Mouse (Mus musculus): ENCODE data around the gene Gramd4. TPM values are rescaled to one million over a fixed set of nuclear protein-coding genes. Genes with fewer than 3 reads are reported as not detected.

Gene Gramd4
- total and polyA plus RNA-seq, 2 experiments from 2014 or later: 16.2 to 35.0 TPM

DNA sequence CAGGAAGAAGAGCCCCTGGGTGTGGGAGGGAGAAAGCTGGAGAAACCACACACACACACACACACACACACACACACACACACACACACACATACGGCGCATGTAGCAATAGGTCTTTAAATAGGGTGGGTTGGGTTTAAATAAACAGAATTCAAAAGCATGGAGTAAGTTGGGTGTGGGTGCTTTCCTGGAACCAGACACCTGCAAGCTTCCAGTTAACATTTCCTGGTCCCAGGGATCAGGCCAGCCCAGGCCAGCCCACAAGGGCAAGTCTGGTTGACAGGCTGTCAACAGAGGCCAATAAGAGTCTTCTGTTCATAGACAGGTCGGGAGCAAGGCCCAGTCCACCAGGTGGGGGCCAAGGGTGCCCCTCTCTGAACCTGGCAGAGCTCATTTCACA lies 21.6 kb upstream of the Gramd4 start:
- H3K27me3 ChIP-seq (ENCODE audit: control insufficient read depth, insufficient read depth, low read length): peaks cover 36% of the 10 kb centered on the region
- peaks cover under 1% of the 10 kb centered on the region; the same call in 1 of the 2 replicates for H3K36me3 ChIP-seq (replicated peaks; ENCODE audit: control insufficient read depth, insufficient read depth, low read length)
- no peak overlapping the region for H3K27ac ChIP-seq (ENCODE audit: low read depth)
- H3K9me3 ChIP-seq (replicated peaks; ENCODE audit: control insufficient read depth, low read length): no peaks in the 10 kb centered on the region
- WGBS: 62% methylated on average over 3 of the region's 3 CpGs
- no peak overlapping the region for H3K4me3 ChIP-seq (ENCODE audit: low read depth, low read length)
- DNase-seq (ENCODE audit: low spot score) (no peak), ATAC-seq (ENCODE audit: insufficient read depth, low read depth) (no peak)
- TF ChIP-seq EP300 (IDR thresholded peaks at IDR 0.05; ENCODE audit: low read depth) (no peak), CTCF (IDR thresholded peaks at IDR 0.05; ENCODE audit: low read depth) (no peak)
- H3K4me2 ChIP-seq (ENCODE audit: low read depth, low read length): no peak overlapping the region
- H3K4me1 ChIP-seq (ENCODE audit: control insufficient read depth, insufficient read depth): no peaks in the 10 kb centered on the region
- no peak overlapping the region for H3K9ac ChIP-seq (replicated peaks; ENCODE audit: low read depth, low read length)

DNA sequence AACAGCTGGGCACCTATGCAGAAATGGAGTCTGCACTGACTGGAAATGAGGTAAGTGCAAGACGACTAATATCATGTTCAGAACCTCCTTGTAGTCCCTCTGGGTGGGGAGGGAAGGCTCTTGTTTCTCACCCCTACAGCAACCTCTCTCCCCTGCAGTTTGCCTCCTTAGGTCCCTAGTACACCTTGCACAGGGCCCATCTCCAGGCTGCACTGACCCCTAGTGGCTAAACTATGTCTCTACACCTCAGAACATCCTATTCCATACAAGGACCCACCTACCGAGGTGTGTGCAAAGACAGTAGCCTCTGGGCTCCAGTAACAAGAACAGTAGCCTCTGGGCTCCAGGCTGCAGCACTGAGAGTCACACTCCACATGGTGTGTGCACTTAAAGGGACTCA lies 18.7 kb upstream of the Gramd4 start:
- no peak overlapping the region for H3K4me3 ChIP-seq (ENCODE audit: low read depth, low read length)
- peaks cover 22% of the 10 kb centered on the region for H3K27me3 ChIP-seq (ENCODE audit: control insufficient read depth, insufficient read depth, low read length)
- WGBS: 0% methylated on average over 2 of the region's 2 CpGs
- no peaks in the 10 kb centered on the region for H3K36me3 ChIP-seq (replicated peaks; ENCODE audit: control insufficient read depth, insufficient read depth, low read length)
- peak; percentile 79 for DNase-seq (ENCODE audit: low spot score)
- ATAC-seq (ENCODE audit: insufficient read depth, low read depth): peak; percentile 58; the same call in 1 of the 2 replicates
- no peak overlapping the region for H3K9ac ChIP-seq (replicated peaks; ENCODE audit: low read depth, low read length)
- H3K4me2 ChIP-seq (ENCODE audit: low read depth, low read length): no peak overlapping the region
- no peaks in the 10 kb centered on the region for H3K4me1 ChIP-seq (ENCODE audit: control insufficient read depth, insufficient read depth)
- no peaks in the 10 kb centered on the region for H3K9me3 ChIP-seq (replicated peaks; ENCODE audit: control insufficient read depth, low read length)
- no peak overlapping the region for H3K27ac ChIP-seq (ENCODE audit: low read depth)
- TF ChIP-seq CTCF (IDR thresholded peaks at IDR 0.05; ENCODE audit: low read depth): peak; percentile 98
- no peak for TF ChIP-seq EP300 (IDR thresholded peaks at IDR 0.05; ENCODE audit: low read depth)

DNA sequence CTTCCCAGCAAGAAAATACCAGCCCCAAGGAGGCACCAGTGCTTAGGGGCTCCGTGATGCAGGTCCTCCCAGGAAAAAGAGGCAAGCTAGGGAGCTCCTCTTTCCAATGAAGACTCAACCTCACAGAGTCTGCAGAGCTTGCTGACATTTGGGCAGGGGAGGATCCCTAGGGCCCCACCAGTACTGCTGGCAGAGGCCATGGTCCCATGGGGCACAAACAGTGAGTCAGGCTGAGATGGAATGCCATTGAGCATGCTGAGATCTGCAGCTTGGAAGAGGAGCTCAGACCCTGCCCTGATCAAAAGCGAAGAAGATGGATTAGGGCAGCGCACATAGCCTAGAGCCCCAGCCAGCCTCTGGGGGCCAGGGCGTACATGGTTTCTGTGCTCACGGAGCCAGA lies 16.1 kb upstream of the Gramd4 start:
- no peaks in the 10 kb centered on the region for H3K9me3 ChIP-seq (replicated peaks; ENCODE audit: control insufficient read depth, low read length)
- no peaks in the 10 kb centered on the region for H3K36me3 ChIP-seq (replicated peaks; ENCODE audit: control insufficient read depth, insufficient read depth, low read length)
- H3K4me3 ChIP-seq (ENCODE audit: low read depth, low read length): no peak overlapping the region
- ATAC-seq (ENCODE audit: insufficient read depth, low read depth): no peak
- TF ChIP-seq CTCF (IDR thresholded peaks at IDR 0.05; ENCODE audit: low read depth) (no peak), EP300 (IDR thresholded peaks at IDR 0.05; ENCODE audit: low read depth) (no peak)
- H3K27me3 ChIP-seq (ENCODE audit: control insufficient read depth, insufficient read depth, low read length): peaks cover 19% of the 10 kb centered on the region
- no peak overlapping the region for H3K9ac ChIP-seq (replicated peaks; ENCODE audit: low read depth, low read length)
- no peak overlapping the region for H3K4me2 ChIP-seq (ENCODE audit: low read depth, low read length)
- H3K27ac ChIP-seq (ENCODE audit: low read depth): no peak overlapping the region
- H3K4me1 ChIP-seq (ENCODE audit: control insufficient read depth, insufficient read depth): no peaks in the 10 kb centered on the region
- DNase-seq (ENCODE audit: low spot score): no peak
- WGBS: 83% methylated on average over 5 of the region's 5 CpGs

DNA sequence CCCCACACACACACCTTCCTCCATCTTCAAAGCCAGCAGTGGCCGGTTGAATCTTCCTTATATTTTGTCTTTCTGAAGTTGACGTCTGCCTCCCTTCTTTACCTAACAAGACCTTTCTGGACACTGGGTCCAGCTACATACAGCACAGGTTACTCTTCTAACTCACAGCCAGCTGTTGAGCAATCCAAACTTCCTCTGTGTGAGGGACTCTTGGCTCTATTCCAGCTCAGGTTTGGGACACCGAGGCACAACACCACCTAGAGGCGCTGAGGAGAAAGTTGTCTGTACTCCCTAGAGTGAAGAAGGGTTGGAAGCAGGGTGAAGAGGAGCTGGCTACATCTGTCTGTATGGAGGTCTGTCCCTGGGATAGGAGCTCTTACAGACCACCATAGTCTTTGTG lies 15.1 kb upstream of the Gramd4 start:
- ATAC-seq (ENCODE audit: insufficient read depth, low read depth) (no peak), DNase-seq (ENCODE audit: low spot score) (no peak)
- Histone ChIP-seq H3K4me1 (ENCODE audit: control insufficient read depth, insufficient read depth) (no peaks in the 10 kb centered on the region), H3K9me3 (replicated peaks; ENCODE audit: control insufficient read depth, low read length) (no peaks in the 10 kb centered on the region), H3K4me2 (ENCODE audit: low read depth, low read length) (no peak overlapping the region), H3K27ac (ENCODE audit: low read depth) (no peak overlapping the region), H3K9ac (replicated peaks; ENCODE audit: low read depth, low read length) (no peak overlapping the region), H3K27me3 (ENCODE audit: control insufficient read depth, insufficient read depth, low read length) (peaks cover 19% of the 10 kb centered on the region), H3K36me3 (replicated peaks; ENCODE audit: control insufficient read depth, insufficient read depth, low read length) (no peaks in the 10 kb centered on the region), H3K4me3 (ENCODE audit: low read depth, low read length) (no peak overlapping the region)
- no peak for TF ChIP-seq EP300 (IDR thresholded peaks at IDR 0.05; ENCODE audit: low read depth)
- peak; percentile 36 for TF ChIP-seq CTCF (IDR thresholded peaks at IDR 0.05; ENCODE audit: low read depth)
- WGBS: 29% methylated on average over 4 of the region's 4 CpGs

DNA sequence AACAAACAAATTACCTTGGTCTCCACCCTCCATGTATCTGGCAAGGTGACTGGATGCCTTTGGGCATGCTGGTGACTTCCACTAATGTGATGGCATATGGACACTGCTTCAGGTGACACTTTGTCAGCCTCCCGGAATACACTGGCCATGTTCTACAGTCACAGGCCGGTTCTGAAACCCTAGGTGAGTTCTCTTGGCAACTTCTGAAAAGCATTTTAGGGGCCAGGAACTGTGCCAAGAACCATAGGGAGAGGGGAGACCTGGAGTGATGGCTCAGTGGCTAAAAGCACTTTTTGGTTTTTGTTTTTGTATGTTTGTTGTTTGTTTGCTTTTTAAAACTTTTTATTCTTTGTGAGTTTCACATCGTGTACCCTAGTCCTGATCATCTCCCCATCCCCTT lies 8.0 kb upstream of the Gramd4 start:
- no peak overlapping the region for H3K4me2 ChIP-seq (ENCODE audit: low read depth, low read length)
- ATAC-seq (ENCODE audit: insufficient read depth, low read depth): no peak
- H3K9me3 ChIP-seq (replicated peaks; ENCODE audit: control insufficient read depth, low read length): no peaks in the 10 kb centered on the region
- TF ChIP-seq CTCF (IDR thresholded peaks at IDR 0.05; ENCODE audit: low read depth) (no peak), EP300 (IDR thresholded peaks at IDR 0.05; ENCODE audit: low read depth) (no peak)
- H3K27ac ChIP-seq (ENCODE audit: low read depth): no peak overlapping the region
- H3K36me3 ChIP-seq (replicated peaks; ENCODE audit: control insufficient read depth, insufficient read depth, low read length): no peaks in the 10 kb centered on the region
- H3K4me3 ChIP-seq (ENCODE audit: low read depth, low read length): no peak overlapping the region
- WGBS: 78% methylated on average over 3 of the region's 3 CpGs
- DNase-seq (ENCODE audit: low spot score): no peak
- H3K27me3 ChIP-seq (ENCODE audit: control insufficient read depth, insufficient read depth, low read length): no peaks in the 10 kb centered on the region
- no peak overlapping the region for H3K9ac ChIP-seq (replicated peaks; ENCODE audit: low read depth, low read length)
- H3K4me1 ChIP-seq (ENCODE audit: control insufficient read depth, insufficient read depth): no peaks in the 10 kb centered on the region

DNA sequence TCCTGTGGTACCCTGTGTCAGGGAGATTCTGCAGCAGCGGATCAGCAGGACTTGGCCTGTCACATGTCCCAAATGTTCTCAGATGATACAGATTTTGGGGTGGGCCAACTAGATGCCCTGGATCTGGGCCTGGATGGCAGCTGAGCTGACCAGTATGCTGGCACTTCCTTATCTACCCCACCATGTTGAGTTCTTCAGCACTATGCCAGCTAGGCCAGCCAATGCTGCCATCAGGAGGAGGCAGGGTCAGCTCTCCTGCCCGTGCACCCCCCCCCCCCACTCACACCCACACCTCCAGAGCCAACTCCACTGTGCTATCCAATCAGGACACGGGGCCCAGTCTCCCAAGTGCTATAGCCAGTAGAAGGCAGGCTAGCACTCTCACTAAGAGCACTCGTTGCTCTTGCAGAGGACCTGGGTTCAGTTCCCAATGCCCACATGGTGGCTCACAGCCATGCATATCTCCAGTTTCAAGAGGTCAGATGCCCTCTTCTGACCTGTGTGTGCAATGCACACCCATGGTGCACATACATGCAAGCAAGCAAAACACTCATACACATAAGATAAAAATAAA lies 7.2 kb upstream of the Gramd4 start:
- ATAC-seq (ENCODE audit: insufficient read depth, low read depth) (no peak), DNase-seq (ENCODE audit: low spot score) (no peak)
- Histone ChIP-seq H3K27ac (ENCODE audit: low read depth) (no peak overlapping the region), H3K4me1 (ENCODE audit: control insufficient read depth, insufficient read depth) (no peaks in the 10 kb centered on the region), H3K4me2 (ENCODE audit: low read depth, low read length) (no peak overlapping the region), H3K36me3 (replicated peaks; ENCODE audit: control insufficient read depth, insufficient read depth, low read length) (no peaks in the 10 kb centered on the region), H3K9me3 (replicated peaks; ENCODE audit: control insufficient read depth, low read length) (no peaks in the 10 kb centered on the region), H3K27me3 (ENCODE audit: control insufficient read depth, insufficient read depth, low read length) (no peaks in the 10 kb centered on the region), H3K4me3 (ENCODE audit: low read depth, low read length) (no peak overlapping the region), H3K9ac (replicated peaks; ENCODE audit: low read depth, low read length) (no peak overlapping the region)
- TF ChIP-seq CTCF (IDR thresholded peaks at IDR 0.05; ENCODE audit: low read depth): no peak
- no peak for TF ChIP-seq EP300 (IDR thresholded peaks at IDR 0.05; ENCODE audit: low read depth)
- 66% methylated on average over 4 of the region's 4 CpGs for WGBS

All from heart, postnatal 0 days (tissue).